Mouse (Mus musculus): Measurements from ENCODE around the gene Tsku.

Tsku gene

DNA sequence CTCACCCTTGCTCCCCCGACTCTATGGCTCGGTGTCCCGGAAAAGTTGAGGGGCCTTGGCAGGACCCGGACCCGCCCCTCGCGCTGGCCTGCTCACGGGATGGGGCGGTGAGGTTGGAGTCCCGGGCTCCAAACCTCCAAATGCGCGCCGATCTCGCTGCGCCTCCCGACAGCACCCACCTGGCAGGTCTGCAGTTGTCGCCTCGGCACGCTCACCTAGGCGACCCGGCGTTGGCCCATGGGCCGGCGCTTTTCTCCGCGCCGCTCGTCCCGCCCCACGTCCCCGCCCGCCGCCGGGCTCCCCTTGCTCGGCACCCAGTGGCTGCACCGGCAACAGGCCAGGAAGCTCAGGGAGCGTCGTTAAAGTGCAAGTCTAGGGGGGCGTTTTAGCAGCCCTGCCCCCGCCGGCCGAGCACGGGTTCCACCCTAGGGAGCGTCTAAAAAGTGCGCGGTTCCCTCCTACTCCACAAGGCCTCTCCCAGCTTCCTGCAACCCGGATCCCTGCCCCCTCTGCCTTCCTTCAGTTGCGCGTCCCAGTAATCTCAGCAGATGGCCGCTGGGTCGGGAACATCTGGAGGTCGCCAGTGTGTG, at the start of gene Tsku:
Gene Tsku (minus strand): TSS at position 266 of the 590 bp plus-strand sequence.
- peak; percentile 84 for DNase-seq

DNA sequence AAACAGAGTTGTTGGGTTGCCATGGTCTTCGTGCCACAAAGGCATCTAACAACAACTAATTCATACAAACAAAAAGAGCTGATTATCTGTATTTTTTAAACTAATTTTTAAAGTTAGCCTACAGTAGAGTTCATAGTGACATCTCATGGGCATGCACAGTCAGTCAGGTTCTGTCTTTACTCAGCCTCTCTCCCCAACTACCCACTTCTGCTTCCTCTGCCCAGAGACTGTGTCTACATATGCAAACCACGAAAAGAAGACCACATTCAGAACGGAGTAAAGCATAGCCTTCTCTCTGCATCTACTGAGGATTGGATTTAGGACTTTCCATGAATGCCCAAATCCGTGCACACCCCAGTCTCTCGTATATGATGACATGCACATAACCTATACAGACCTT, 46.5 kb upstream of the Tsku start:
- DNase-seq = no peak

DNA sequence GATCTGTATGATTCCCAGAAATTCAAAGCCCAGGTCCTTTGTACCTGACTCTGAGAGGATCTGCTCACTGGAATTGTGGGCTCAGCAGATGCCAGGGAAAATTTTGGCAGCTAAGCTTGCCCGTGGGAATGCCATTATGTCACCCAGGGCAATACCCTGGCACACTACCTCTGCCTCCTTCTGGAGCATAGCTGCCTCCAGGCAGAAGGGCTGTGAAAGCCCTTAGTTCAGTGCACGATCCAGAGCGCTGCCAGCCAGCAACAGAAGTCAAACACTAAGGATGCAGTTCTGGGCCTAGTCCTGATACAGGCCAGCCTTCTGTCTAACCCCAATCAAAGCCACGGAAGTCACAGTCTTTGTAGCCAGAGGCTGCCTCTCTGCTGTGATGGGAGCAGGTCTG, 42.9 kb upstream of the Tsku start:
- no peak for DNase-seq

- DNase-seq = no peak
Observed at GRCm38 (mm10) chr7:98402582-98403574, 41.8 kb upstream of the Tsku start.

DNA sequence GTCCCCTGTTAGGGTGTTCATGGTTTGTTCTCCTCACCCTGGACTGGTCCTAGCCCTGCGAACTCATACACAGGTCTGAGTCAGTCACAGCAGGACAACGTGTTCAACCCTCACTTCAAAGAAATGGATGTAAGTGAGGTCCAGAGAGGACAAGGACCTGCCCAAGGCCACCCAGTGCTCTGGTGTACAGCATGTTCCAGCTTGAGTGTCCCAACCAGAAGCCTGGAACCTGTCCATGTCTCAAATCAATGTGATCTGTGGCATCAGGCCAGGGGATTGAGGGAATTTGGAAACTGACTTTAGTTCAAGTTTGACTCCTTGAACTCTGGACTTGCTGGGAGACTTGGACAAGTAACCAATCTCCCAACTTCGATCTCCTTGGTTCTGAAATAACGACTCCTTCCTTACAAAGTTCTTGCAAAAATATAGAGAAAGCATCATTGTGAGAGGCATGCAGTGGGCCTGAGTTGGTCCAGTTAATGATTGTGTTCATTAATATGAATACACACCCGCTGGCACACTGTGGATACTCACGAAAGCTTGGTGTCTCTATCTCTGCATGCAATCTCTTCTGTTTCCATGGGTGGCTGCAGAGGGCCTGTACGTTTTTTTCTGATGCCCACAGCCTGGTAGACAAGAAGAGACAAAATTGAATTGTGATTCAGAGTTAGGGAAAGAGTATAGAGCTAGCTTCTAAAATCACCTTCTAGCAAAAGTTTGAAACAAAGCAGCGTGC, 31.5 kb upstream of the Tsku start:
- no peak for DNase-seq

- no peak for DNase-seq
Observed at GRCm38 (mm10) chr7:98391351-98391936, 30.3 kb upstream of the Tsku start.

DNA sequence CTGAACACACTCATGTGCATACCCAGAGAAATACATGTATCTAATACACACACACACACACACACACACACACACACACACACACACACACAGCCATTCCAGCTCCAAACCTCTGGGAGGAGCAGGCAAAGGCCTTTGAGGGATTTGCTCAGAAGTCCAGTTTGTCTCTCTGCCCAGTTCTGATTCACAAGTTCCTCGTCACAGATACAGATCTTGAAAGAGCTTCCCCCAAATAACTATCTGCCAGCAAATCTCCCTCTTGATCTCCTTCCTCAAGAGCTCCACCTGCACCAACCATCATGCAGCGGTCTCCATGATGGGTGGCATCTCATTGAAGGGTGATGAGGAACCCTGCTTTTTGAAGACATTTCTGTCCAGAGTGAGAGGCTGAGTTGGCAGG, 29.4 kb upstream of the Tsku start:
- no peak for DNase-seq

GRCm38 (mm10) chr7:98389656-98390055, 28.5 kb upstream of the Tsku start:
- no peak for DNase-seq

- no peak for DNase-seq
Observed at GRCm38 (mm10) chr7:98388881-98389501, 27.9 kb upstream of the Tsku start.

DNA sequence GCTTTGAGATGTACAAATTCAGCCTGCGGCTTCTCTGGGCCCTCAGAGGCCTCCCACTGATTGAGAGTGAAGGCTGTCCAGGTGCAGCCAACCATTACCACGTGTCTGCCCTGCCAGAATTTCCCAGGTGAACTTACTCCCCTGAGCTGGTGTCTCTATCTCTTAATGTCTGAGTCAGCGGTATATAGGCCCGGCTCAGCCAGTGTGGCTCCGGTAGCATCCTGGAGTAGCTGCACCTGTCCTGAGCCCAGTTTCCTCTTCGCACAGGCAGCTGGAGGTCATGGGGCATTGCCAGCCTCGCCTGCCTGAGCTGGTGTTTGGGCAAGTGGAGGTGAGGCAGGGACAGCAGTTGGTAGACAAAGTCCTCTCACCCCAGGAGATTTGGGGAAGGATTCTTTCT, 26.1 kb upstream of the Tsku start:
- no peak for DNase-seq

GRCm38 (mm10) chr7:98385168-98385567, 24.0 kb upstream of the Tsku start:
- DNase-seq = no peak

GRCm38 (mm10) chr7:98383337-98383736, 22.2 kb upstream of the Tsku start:
- DNase-seq = no peak

DNA sequence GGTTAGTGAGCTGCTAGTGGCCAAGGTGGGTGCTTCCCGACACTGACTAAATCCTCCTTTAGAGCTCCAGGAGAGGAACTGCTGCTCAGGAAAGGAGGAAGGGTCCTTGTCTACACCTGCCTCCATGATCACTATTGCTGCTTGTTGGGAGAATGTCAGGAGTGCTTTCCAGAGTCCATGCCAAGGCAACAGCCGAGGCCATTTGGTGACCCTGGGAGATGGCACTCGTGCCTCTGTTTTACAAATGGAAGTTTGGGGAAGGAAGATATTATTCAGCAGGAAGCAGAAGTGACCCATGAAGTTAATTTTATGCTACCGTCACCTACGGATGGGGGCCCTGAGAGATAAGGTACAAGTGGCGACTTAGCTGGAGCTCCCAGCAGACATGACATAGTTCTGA, 21.7 kb upstream of the Tsku start:
- no peak for DNase-seq

DNA sequence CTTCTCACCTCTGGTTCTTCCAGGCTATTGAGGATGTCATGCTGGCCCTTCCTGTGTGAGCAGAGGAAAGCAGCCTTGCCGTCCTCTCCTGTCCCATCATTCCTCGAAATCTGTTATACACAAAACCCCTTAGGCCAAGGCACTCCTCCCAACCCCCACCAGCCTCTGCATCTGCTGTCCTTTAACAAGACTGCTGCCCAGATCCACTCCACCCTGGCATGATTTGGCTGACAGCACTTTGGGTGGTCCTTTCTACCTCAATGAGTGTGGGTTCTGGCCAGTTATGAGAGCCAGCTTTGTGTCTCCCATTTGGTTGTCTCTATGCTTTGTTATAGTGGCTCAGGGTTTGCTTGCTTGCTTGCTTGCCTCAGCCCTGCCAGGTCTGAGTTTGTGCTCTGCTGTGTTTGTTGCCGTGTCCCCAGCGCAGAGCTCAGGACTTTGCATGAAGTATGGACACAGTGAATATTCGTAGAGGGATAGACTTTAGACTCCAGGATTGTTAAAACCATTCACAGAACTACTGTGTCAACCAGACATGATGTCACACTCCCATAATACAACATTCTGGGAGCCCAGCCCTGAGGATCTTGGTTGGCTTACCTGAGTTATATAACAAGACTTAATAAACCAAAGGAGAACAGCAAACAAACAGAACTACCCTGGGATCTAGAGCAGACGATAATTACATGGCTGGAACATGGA, 19.2 kb upstream of the Tsku start:
- DNase-seq = no peak

- DNase-seq = no peak
Observed at GRCm38 (mm10) chr7:98379232-98379631, 18.1 kb upstream of the Tsku start.

DNA sequence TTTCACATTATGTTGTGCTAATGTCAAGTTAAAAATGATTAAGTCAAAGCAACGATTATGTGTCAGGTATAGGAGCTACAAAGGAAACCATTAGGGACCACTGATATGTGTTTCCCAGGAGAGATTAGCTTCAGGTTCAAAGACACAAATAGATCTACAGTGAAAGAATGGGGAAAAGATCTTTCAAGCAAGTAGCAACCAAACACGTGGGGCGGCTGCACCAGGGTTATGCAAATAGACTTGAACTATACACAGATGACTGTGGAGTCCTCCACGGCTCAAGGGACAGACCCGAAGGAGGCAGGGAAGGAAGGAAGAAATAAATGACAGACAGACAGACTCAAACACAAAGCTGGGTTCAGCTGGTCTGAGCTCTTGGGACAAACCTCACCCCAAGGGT, 16.1 kb upstream of the Tsku start:
- DNase-seq = no peak

- peak; percentile 41 for DNase-seq
Observed at GRCm38 (mm10) chr7:98371161-98371560, 10.0 kb upstream of the Tsku start.

- DNase-seq = no peak
Observed at GRCm38 (mm10) chr7:98369762-98370369, 8.7 kb upstream of the Tsku start.

DNA sequence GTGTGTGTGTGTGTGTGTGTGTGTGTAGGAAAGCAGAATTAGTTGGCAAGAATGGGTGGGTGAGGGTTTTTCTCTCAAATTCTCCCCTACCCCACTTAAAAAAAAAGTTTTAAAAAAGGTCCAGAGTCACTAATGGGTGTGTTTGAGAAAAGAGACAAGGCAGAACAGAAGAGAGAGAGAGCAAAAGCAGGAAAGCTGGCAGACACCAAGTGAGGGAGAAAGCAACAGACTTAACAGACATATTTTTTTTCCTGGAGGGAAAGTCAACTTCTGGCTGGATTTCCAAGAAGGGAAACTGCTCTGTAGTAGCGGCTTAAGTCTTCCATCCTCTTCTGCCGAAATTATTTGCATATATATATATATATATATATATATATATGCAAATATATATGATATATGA, 534 bp upstream of the Tsku start:
- DNase-seq = no peak

DNA sequence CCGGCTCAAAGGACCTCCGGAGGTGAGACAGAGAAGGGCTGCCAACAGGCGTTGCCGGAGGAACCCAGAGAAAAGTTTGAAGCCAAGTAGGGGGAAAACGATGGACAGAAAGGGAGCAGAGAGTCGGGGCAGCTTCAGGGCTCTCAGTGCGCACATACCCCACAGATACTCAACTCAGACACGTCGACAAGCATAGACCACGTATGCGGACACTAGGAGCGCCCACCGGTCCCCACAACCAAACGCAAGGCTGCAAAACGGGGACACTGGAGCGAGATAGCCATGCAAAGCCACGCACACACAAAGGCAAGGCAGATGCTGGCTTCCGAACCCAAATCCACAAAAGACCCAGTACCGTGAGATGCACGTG, 522 bp downstream of the Tsku start:
- no peak for DNase-seq

DNA sequence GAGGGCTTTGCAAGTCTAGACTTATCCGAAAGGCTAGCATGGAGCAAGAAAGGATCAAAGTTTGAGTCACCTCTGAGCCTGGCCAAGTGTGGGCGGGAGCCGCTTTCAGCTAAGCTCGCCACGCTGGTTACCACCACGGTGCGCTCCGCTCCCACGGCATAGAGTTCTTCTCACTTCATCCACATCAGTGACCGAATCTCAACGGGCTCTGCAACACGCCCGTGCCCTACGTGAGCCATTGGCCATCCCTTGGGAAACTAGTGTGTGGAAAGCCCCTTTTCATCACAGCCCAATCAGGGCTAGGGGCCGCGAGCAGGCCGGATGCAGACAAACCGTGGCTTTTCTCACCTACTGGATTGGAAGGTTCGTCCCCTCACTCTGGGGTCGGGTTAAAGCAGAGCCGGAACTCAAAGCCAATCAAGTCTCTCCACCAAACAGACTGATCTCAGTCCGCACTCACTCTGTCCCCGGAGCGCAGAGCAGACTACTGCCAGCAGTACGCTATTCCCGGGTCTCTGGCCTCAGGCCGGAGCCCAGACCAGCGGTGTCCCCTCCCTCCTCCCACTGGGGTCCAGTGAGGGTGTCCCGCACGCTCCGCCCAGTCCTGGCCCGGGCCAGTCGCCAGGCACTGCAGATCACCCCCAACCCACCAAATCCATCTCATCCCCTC, 1.0 kb downstream of the Tsku start:
- DNase-seq = no peak

Data from right cerebral cortex, postnatal 14 days (tissue).